Mouse (Mus musculus) cerebellum, adult 8-10 months (tissue): ENCODE measurements around the gene 1110057P08Rik.
"Not testable (repeated sequence)": the region's sequence is repeated elsewhere in the genome, so short reads cannot be mapped to it uniquely, and the experiment has no call there.

ENCODE experiments used
- DNase-seq: peaks from one replicate; pipeline ENCODE4 v3.0.0; 2022

Gene 1110057P08Rik

DNA sequence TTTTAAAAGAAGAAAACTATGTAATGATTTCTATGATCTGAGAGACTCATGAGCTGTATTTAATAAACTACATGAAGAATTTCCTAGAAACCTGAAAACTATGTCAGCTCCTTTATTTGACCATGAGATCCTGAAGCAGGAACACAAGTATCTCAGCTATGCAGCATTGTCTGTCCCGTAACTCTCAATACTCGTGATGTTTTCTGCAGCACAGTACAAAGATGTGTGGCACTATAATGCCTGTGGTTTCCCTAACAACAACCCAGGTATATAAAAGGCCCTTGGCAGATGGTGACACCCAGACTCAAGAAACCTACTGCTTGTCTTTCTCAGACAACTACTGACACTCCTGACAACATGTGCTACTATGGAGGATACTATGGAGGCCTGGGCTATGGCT is at the start of gene 1110057P08Rik:
Gene 1110057P08Rik (plus strand): TSS at position 301 of the 400 bp plus-strand sequence.
- DNase-seq = no peak

DNA sequence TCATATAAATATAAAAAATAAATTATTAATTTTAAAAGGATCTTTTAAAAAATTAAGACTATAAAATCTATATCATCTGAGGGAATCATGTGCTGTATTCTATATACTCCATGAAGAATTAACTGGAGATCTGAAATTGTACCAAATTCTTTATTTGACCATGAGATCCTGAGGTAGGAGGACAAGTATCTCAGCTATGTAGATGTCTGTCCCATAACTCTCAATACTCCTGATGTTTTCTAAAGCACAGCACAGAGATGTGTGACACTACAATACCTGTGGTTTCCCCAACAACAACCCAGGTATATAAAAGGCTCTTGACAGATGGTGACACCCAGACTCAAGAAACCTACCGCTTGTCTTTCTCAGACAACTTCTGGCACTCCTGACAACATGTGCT is 34.0 kb upstream of the 1110057P08Rik start, which contains the start of gene Gm6358:
Gene Gm6358 (plus strand): TSS at position 301 of the 400 bp plus-strand sequence.
- no peak for DNase-seq

DNA sequence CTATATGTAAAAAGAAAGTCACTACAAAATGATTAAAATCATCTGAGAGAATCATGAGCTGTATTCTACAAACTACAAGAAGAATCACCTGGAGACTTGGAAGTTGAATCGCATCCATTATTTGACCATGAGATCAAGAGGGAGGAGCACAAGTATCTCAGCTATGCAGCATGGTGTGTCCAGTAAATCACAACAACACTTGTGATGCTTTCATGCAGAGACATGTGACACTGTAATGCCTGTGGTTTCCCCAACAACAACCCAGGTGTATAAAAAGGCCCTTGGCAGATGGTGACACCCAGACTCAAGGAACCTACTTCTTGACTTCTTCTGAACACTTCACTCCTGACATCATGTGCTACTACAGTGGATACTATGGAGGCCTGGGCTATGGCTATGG is 23.7 kb upstream of the 1110057P08Rik start, which contains the start of gene Gm10061:
Gene Gm10061 (plus strand): TSS at position 301 of the 400 bp plus-strand sequence.
- no peak for DNase-seq

DNA sequence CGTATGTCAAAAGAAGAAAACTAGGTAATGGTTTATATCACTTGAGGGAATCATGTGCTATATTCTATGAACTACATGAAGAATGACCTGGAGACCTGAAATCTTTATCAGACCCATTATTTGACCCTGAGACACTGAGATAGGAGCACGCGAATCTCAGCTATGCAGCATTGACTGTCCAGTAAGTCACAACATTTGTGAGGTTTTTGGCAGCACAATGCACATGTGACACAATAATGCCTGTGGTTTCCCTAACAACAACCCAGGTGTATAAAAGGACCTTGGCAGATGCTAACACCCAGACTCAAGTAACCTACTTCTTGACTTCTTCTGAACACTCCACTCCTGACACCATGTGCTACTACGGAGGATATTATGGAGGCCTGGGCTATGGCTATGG is 16.9 kb upstream of the 1110057P08Rik start, which contains the start of gene Gm9789:
Gene Gm9789 (plus strand): TSS at position 301 of the 400 bp plus-strand sequence.
- no peak for DNase-seq

DNA sequence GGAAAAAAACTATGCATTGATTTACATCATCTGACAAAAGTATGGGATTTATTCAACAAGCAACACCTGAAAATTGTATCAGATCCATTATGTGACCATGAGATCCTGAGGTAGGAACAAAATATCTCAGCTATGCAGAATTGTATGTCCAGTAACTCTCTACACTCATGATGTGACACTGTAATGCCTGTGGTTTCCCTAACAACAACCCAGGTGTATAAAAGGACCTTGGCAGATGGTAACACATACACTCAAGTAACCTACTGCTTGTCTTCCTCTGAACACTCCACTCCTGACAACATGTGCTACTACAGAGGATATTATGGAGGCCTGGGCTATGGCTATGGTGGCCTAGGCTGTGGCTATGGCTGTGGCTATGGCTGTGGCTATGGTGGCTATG is 5.3 kb upstream of the 1110057P08Rik start, which contains the start of gene Gm7735:
Gene Gm7735 (plus strand): TSS at position 301 of the 400 bp plus-strand sequence.
- not testable (repeated sequence) for DNase-seq

DNA sequence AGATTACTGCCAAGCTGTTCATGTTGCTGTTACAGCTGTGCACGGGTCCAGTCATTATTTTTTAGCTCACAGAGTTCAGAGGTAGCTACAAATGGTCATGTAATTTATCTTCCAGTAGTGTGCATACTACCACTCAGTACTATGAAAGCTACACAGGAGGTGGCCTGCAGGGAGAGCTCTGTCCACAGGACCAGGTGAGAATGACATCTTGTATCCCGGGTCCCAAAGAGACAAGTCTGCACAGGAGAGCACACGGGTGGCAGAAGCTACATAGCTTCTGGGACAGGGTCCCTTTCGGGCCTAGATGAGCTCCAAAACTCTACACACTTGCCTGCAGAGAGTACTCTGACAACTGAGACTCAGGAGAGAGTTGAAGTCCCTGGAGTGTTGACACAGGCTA is 14.1 kb downstream of the 1110057P08Rik start:
- DNase-seq = no peak

DNA sequence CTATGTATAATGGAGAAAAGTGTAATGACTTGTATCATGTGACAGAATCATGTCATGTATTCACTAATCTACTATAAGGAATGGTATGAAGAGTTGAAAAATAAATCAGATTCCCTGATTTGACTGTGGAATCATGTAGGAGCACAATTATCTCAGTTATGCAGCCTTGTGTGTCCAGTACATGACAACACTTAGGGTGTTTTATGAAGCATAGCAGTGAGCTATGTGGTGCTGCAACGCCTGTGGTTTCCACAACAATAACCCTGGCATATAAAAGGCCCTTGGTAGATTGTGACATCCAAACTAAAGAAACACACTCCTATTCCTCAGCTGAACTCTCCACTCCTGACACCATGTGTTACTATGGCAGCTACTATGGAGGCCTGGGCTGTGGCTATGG is 31.0 kb downstream of the 1110057P08Rik start, which contains the start of gene Krtap20-2:
Gene Krtap20-2 (plus strand): TSS at position 301 of the 400 bp plus-strand sequence.
- no peak for DNase-seq
